Mouse (Mus musculus): Measurements from ENCODE around the gene Gng12. TPM values are rescaled to one million over a fixed set of nuclear protein-coding genes. Genes with fewer than 3 reads are reported as not detected.

The Gng12 gene
- 24.9 TPM for polyA plus RNA-seq (2017; shearing (Covaris generic))

GRCm38 (mm10) chr6:66896119-66896920 lies at the start of gene Gng12:
Gng12 (plus strand) TSS chr6:66896397.

GRCm38 (mm10) chr6:67036837-67037628 lies 140.8 kb downstream of the Gng12 start, which contains the start of gene Gadd45a:
Gadd45a (minus strand) TSS chr6:67037457.

Other genes with a start within 250 kb of the Gng12 start
- gene Vmn1r35, start 210.5 kb upstream of the Gng12 start, polyA plus RNA-seq (2017; shearing (Covaris generic)): not detected
- not detected for gene Vmn1r36, start 177.2 kb upstream of the Gng12 start, polyA plus RNA-seq (2017; shearing (Covaris generic))
- not detected for gene Vmn1r37, start 167.0 kb upstream of the Gng12 start, polyA plus RNA-seq (2017; shearing (Covaris generic))
- gene Vmn1r38, start 113.8 kb upstream of the Gng12 start, polyA plus RNA-seq (2017; shearing (Covaris generic)): 0.08 TPM
- gene Vmn1r39, start 85.8 kb upstream of the Gng12 start, polyA plus RNA-seq (2017; shearing (Covaris generic)): not detected
- gene Gadd45a, start 141.1 kb downstream of the Gng12 start, polyA plus RNA-seq (2017; shearing (Covaris generic)): 21.3 TPM

Data from CD4-positive, CD25-positive, alpha-beta regulatory T cell (primary cell).